Mouse (Mus musculus) limb, embryonic 10.5 days (tissue): ENCODE measurements around the gene Cpa4. TPM values are rescaled to one million over a fixed set of nuclear protein-coding genes. Genes with fewer than 3 reads are reported as not detected.

Source experiments
- DNase-seq: peaks from one replicate; pipeline ENCODE4 v3.0.0-alpha.2; 2017; ENCODE audit warnings: low spot score
- H3K27ac ChIP-seq: fragments of 300-500 bp; sonication (generic); 2 replicates; pipeline ENCODE4 v1.5.1; 2016; ENCODE audit warnings: mild to moderate bottlenecking
- H3K27me3 ChIP-seq: fragments of 300-500 bp; sonication (generic); 2 replicates; pipeline ENCODE4 v1.6.1; 2016; ENCODE audit warnings: low read depth, mild to moderate bottlenecking; ENCODE audit not compliant: poor library complexity, severe bottlenecking
- H3K36me3 ChIP-seq: fragments of 300-500 bp; sonication (generic); 2 replicates; pipeline ENCODE4 v1.6.1; 2016; ENCODE audit warnings: mild to moderate bottlenecking, moderate library complexity
- H3K4me1 ChIP-seq: fragments of 300-500 bp; sonication (generic); 2 replicates; pipeline ENCODE4 v1.6.1; 2016
- H3K4me3 ChIP-seq: fragments of 300-500 bp; sonication (generic); 2 replicates; pipeline ENCODE4 v1.5.1; 2016; ENCODE audit warnings: mild to moderate bottlenecking, moderate library complexity
- H3K9me3 ChIP-seq: fragments of 300-500 bp; sonication (generic); replicated peaks from 2 replicates; pipeline ENCODE4 v1.6.1; 2016; ENCODE audit warnings: mild to moderate bottlenecking
- WGBS: fragments of 180-500 bp; shearing (Covaris S2); methylation state at CpG from one replicate; pipeline ENCODE4 v1.1.7; 2016; 5-methylcytosine and 5-hydroxymethylcytosine counted together
- polyA plus RNA-seq: library from polyadenylated mRNA; unstranded; fragments of >200 nt; fragmentation: Nextera tagmentation; extraction: Ambion mirVana; gene quantifications from 2 replicates; pipeline ENCODE4 v1.2.1, GENCODE M21; 2016

Cpa4 gene
- 1.1 and 1.4 TPM in 2 replicates for polyA plus RNA-seq

DNA sequence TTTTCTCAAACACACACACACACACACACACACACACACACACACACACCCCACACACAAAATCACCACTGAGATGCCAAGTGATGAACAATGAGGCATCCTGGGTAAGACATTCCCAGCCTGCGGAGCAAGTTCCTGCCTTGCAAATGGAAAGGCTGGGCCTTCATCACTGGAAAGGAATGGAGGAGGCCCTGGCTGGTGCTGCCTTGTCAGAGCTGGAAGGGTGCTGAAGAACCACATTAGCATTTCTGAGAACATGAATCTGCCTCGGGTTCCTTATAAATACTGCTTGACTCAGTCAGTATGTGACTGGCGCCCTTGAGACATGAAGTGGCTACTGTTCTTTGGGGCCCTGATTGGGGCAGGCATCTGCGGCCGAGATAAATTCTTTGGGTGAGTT lies at the start of gene Cpa4:
Cpa4 (plus strand) TSS at position 301 of the 400 bp plus-strand sequence.
- H3K27me3 ChIP-seq, result no peaks in the 10 kb centered on the region
- peaks cover 23% of the 10 kb centered on the region for H3K36me3 ChIP-seq
- H3K9me3 ChIP-seq, result no peaks in the 10 kb centered on the region
- DNase-seq, result no peak
- peaks cover 10% of the 10 kb centered on the region for H3K4me1 ChIP-seq
- no peak within 1 kb of the TSS for H3K4me3 ChIP-seq
- WGBS, result 86% methylated on average over 5 of the region's 5 CpGs
- H3K27ac ChIP-seq, result peak within 1 kb of the TSS; percentile 46; the same call in 1 of the 2 replicates

DNA sequence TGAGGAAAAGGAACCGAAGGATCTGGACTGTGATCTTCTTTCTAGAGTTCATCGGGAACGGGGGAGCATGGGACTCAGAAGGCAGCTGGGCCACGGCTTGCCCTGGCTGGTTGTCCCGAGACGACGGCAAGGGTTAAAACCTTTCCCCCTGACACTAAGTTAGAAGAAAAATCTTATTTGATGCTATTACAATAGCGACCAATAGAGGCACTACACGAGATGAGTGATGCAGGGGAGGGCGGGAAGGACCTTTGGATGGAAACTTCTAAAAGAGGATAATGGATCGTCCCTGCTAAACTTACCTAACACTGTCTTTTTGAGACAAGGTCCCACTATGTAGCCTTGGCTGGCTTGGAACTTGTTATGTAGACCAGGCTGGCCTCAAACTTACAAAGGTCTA lies 47.8 kb upstream of the Cpa4 start:
- DNase-seq, result no peak
- Histone ChIP-seq H3K27me3 (no peaks in the 10 kb centered on the region), H3K27ac (peak overlapping the region; percentile 98; the same call in 1 of the 2 replicates), H3K36me3 (no peaks in the 10 kb centered on the region), H3K9me3 (no peaks in the 10 kb centered on the region), H3K4me3 (no peak overlapping the region), H3K4me1 (peaks cover 24% of the 10 kb centered on the region)
- 72% methylated on average over 11 of the region's 11 CpGs for WGBS

DNA sequence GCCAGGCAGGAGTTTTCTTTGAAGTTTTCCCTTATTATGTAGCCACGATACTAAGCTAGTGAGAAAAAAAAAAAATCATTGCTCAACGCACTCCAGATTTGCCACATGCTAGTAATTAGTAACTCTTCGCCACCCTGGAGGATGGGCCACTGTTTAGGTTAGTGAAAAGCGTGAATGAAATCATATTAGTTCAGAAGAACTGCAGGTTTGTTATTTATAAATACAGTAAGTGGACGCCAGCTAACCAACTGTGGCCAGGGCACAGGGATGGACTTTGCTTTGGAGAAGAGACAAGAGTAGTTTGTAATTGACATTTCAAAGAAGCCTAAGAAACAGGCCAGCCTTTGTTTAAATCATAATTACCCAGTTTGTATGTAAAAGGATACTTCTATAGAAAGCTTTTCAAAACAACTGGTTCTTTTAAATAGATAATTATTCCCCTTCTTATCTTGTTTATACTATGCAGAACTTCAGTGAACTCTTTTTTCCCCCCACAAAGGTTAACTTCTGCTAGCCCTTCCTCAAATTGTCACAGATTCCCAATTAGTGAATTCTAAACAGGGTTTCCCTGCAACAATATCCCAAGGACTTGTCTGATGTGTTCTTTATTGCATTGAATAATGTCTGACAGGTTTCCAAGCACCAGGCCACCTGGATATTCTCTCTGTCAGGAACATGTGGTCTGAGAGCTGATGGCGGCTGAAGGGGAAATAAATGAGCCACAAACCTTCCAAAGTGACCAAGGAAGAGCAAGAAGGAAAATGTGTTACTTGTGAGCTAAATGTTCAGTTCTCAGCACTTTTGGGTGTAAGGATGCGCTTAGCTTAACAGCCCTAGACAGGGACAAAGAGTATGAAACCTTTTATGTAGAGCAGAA lies 42.5 kb upstream of the Cpa4 start:
- H3K4me3 ChIP-seq, result peak overlapping the region; percentile 13; the same call in 1 of the 2 replicates
- DNase-seq, result peak; percentile 74
- WGBS, result 16% methylated on average over 7 of the region's 7 CpGs
- H3K4me1 ChIP-seq, result peaks cover 66% of the 10 kb centered on the region
- H3K27ac ChIP-seq, result peak overlapping the region; percentile 98
- H3K27me3 ChIP-seq, result no peaks in the 10 kb centered on the region
- no peaks in the 10 kb centered on the region for H3K36me3 ChIP-seq
- no peaks in the 10 kb centered on the region for H3K9me3 ChIP-seq

DNA sequence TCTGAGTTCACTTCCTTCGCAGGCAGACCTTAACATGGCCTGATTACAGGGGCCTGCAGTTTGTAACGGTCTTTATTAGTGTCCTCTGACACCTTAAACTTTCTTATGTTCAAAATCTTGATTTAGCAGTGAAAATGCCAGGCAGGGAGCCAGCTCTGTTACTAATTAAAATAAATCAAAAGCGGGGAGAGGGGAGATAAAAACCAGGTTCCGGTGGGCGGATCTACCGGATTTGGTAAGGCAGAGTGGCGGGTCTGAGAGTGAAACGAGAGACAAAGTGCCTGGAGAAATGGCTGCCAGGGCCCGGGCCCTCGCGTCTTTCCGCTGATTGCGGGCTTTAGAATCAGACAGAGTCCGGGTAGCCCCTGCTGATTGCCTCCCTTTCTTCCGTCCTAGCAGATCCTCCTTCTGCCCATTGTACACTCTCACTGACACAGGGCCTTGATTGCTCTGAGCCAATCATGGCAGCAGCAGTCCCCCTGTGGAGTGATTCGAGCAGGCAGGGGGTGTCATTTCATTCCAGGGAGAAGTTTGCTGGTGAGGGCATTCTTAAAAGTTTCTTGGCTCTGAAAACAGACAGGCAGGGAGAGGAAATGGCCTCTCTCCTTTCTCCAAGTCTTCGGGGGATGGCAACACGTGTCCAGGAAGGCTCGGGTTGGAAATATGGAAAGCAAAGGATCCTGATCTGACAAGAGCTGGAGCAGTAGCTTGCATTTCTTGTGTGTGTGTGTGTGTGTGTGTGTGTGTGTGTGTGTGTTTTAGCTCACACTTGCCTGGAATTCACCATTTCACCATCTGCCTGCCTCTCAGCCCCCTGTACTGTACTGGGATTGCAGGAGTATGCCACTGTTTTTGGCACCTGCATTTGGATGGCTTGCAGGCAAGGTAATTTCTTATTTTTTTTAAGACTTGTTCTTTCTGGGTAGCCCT lies 41.3 kb upstream of the Cpa4 start:
- DNase-seq, result peak; percentile 87
- Histone ChIP-seq H3K36me3 (no peaks in the 10 kb centered on the region), H3K4me3 (peak overlapping the region; percentile 39), H3K27ac (peak overlapping the region; percentile 98), H3K9me3 (no peaks in the 10 kb centered on the region), H3K27me3 (no peaks in the 10 kb centered on the region), H3K4me1 (peaks cover 68% of the 10 kb centered on the region)
- 3% methylated on average over 19 of the region's 19 CpGs for WGBS

DNA sequence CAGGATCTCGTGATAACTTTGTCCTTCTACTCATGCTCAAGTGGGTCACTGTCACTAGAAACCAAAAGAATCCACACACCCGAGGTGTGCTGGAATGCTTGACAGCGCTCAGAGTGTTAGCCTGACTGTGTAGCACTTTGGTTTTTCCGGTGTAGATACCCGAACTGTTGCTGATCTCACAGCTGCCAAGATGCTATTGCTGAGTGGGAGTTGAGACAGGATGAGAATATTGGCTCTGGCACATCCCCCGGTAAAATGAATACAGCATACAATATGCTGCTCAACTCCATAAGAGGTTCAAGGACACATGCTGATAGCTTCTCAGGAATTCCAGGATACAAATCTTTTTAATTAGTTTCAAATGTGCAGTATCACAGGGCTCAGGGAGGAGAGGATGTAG lies 39.4 kb upstream of the Cpa4 start:
- DNase-seq, result no peak
- WGBS, result 41% methylated on average over 6 of the region's 6 CpGs
- no peaks in the 10 kb centered on the region for H3K27me3 ChIP-seq
- H3K4me3 ChIP-seq, result peak overlapping the region; percentile 15; the same call in 1 of the 2 replicates
- peaks cover 66% of the 10 kb centered on the region for H3K4me1 ChIP-seq
- peak overlapping the region; percentile 98 for H3K27ac ChIP-seq
- H3K36me3 ChIP-seq, result no peaks in the 10 kb centered on the region
- H3K9me3 ChIP-seq, result no peaks in the 10 kb centered on the region

DNA sequence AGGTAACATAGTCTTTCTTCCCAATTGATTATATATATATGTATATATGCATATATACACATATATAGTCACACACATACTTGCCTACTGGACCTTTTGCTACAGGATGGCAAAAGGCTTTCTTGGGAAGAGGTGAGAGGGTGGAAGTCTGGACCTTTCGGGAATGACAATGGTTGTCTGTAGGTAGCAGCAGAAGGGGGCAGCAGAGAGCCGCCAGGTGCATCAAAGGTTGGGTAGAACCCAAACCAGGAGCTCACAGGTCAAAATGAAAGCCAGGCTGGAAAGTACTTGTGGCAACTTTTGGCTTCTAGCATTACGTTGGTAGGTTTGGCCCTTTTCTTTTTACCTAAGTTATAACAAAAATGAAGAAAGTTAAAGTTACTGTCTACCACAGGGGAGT lies 32.8 kb upstream of the Cpa4 start:
- H3K9me3 ChIP-seq, result no peaks in the 10 kb centered on the region
- no peak overlapping the region for H3K27ac ChIP-seq
- H3K27me3 ChIP-seq, result no peaks in the 10 kb centered on the region
- H3K4me1 ChIP-seq, result peaks cover 27% of the 10 kb centered on the region
- no peaks in the 10 kb centered on the region for H3K36me3 ChIP-seq
- H3K4me3 ChIP-seq, result no peak overlapping the region
- 43% methylated on average over 3 of the region's 3 CpGs for WGBS
- DNase-seq, result no peak

DNA sequence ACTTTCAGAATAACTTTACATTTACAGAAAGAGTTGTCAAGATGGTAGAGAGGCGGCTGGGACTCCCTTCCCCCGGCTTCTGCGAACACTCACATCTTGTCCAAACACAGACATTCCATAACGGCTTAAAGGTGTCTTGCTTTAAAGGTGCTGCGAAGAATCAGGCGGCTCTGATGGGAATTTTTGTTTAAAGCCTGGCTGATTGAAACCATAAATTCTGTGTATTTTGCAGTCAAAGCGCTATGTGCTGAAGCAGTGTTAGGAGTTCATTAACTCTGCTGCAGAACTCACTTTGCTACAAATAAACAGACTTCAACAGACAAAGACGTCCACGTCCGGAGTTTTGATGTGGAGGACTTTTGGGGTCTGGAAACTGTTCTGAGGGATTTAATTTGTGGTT lies 29.9 kb upstream of the Cpa4 start:
- Histone ChIP-seq H3K27me3 (no peaks in the 10 kb centered on the region), H3K9me3 (no peaks in the 10 kb centered on the region), H3K36me3 (no peaks in the 10 kb centered on the region), H3K27ac (peak overlapping the region; percentile 89), H3K4me1 (peaks cover 53% of the 10 kb centered on the region), H3K4me3 (0 out of 2 replicates have a peak overlapping the region, but pooled peaks have one; percentile 24)
- WGBS, result 21% methylated on average over 10 of the region's 10 CpGs
- DNase-seq, result no peak

DNA sequence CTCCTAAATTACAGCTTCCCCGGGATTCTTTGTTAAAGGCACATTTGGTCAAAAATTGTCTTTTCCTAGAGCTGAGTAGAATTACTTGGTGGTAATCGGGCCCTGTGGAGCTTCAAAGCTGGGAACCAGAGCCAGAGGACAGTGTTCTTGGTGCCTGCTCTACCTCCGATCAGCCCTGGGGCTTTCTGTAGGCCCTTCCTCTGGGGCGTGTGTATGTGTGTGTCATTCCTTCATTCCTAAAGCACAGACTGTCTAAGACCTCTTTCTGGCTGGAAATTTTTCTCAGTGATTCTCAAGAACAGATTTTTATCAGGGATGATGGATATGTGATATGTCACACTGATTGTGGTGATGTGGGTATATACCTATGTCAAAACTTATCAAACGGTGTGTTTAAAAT lies 29.4 kb upstream of the Cpa4 start:
- DNase-seq, result no peak
- Histone ChIP-seq H3K9me3 (no peaks in the 10 kb centered on the region), H3K4me1 (peaks cover 58% of the 10 kb centered on the region), H3K27ac (peak overlapping the region; percentile 89), H3K4me3 (no peak overlapping the region), H3K27me3 (no peaks in the 10 kb centered on the region), H3K36me3 (no peaks in the 10 kb centered on the region)
- 48% methylated on average over 5 of the region's 5 CpGs for WGBS

DNA sequence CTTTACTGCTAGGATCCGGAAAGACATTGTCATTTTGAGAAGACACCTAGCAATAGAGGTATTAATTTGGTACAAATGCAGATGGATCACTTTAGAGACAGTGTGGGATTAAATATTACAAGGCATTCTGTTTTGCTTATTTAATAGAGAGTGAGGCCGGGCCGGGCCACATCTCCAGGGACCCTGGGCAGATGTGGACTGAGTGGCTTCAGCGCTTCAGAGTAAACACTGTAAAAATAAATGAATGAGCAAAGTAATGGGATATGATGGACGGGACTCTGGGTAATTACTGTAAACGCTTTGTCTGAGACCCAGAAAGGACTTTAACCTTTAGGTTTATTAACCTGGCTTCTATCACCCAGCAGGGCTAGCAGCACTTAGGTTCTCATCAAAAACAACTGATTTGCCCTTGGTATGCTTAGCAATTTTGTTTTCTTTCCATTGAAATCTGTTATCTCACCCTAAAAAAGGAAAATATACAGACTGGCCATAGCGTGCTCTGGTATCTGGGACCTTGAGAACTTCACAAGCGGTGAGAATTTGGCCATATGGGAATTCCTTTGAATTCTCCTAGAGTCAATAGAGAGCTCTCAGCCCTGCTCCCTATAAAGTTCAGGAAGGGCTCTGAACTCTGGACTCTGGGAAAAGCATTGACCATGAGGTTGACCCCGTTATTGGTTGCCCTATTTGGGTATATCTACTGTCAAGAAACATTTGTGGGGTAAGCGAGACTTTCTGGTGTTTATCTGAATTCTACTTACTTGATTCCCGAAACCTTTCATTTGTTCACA lies 27.0 kb upstream of the Cpa4 start, which contains the start of gene Cpa2:
Cpa2 (plus strand) TSS at position 574 of the 791 bp plus-strand sequence.
- Histone ChIP-seq H3K36me3 (no peaks in the 10 kb centered on the region), H3K4me1 (peaks cover 82% of the 10 kb centered on the region), H3K27ac (peak within 1 kb of the TSS; percentile 96), H3K27me3 (no peaks in the 10 kb centered on the region), H3K4me3 (0 out of 2 replicates have a peak within 1 kb of the TSS, but pooled peaks have one; percentile 47), H3K9me3 (no peaks in the 10 kb centered on the region)
- WGBS, result 58% methylated on average over 11 of the region's 11 CpGs
- DNase-seq, result no peak

DNA sequence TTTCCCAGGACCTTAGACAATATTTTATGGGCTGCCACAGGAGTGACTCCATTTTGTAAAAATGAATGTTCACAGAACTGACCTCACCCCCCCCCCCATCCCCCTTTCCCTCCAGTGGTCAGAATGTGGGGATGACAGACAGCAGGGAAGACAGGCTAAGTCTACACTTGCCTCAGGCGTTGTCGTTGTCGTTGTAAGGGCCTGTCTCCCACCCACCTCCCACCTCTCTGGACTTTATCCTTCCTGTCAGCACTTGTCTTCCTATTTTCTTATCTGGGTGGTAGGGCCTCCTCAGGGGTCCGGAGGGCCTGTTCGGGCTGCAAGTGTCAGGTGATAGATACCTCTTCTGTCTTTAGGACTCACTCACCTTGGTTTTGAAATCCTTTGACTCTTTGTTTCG lies 25.9 kb upstream of the Cpa4 start:
- no peaks in the 10 kb centered on the region for H3K27me3 ChIP-seq
- DNase-seq, result no peak

DNA sequence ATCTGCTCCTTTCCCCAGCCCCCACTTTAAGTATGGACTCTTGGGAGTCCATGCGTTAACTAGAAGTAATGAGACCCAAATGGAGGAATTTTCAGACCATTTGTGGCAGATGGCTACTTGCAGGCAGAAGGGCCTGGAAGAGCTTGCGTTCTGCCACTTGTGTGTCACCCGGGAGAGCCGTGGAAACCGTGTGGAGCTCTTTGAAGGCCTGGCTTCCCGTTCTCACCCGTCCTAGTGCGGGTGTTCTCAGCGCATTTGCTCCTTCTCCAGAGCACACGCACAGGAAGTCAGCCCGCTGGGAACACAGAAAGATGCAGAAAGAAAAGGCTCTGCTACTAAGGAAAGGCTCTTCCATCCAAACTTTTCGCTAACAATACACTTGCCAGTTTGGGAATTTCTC lies 25.1 kb upstream of the Cpa4 start:
- H3K9me3 ChIP-seq, result no peaks in the 10 kb centered on the region
- H3K36me3 ChIP-seq, result no peaks in the 10 kb centered on the region
- peak overlapping the region; percentile 96 for H3K27ac ChIP-seq
- peaks cover 93% of the 10 kb centered on the region for H3K4me1 ChIP-seq
- H3K27me3 ChIP-seq, result no peaks in the 10 kb centered on the region
- peak overlapping the region; percentile 47 for H3K4me3 ChIP-seq
- WGBS, result 14% methylated on average over 12 of the region's 12 CpGs
- no peak for DNase-seq

More for the DNA sequence above, 25.9 kb upstream of the Cpa4 start:
- Histone ChIP-seq H3K27ac (peak overlapping the region; percentile 96), H3K4me1 (peaks cover 92% of the 10 kb centered on the region), H3K9me3 (no peaks in the 10 kb centered on the region), H3K4me3 (peak overlapping the region; percentile 47; the same call in 1 of the 2 replicates), H3K36me3 (no peaks in the 10 kb centered on the region)
- WGBS, result 22% methylated on average over 6 of the region's 6 CpGs

DNA sequence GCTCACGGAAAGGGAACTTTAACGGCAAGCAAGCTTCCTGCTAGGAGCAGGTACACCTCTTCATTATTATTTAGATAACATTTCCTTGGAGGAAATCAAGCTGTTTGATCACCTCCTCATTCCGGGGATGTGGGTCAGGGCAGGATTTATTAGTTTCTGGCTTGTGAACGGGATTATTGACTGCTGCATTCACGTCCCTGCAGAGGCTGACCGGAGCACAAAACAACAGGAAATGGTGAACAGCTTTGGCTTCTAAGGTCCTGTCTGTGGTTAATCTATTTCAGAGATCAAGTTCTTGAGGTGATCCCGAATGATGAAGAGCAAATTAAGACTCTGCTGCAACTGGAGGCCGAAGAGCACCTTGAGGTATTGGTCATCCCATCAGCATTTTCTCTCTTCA lies 24.3 kb upstream of the Cpa4 start:
- Histone ChIP-seq H3K4me1 (peaks cover 93% of the 10 kb centered on the region), H3K9me3 (no peaks in the 10 kb centered on the region), H3K27ac (peak overlapping the region; percentile 96), H3K27me3 (no peaks in the 10 kb centered on the region), H3K36me3 (no peaks in the 10 kb centered on the region), H3K4me3 (peak overlapping the region; percentile 47)
- no peak for DNase-seq
- 7% methylated on average over 8 of the region's 8 CpGs for WGBS
